Mouse (Mus musculus) inflammation-experienced regulatory T-cells, adult 6 months (primary cell): ENCODE data around the gene Ankk1. TPM values are rescaled to one million over a fixed set of nuclear protein-coding genes. Genes with fewer than 3 reads are reported as not detected.

ENCODE experiments used
- ATAC-seq: one replicate; pipeline ENCODE4 v1.8.0; 2017
- polyA plus RNA-seq, 3 experiments: library from polyadenylated mRNA; unstranded; fragments of 100-300 nt; shearing (Covaris generic); gene quantifications; one replicate each; pipeline ENCODE4 v1.2.1; 2017

Gene Ankk1
- polyA plus RNA-seq = not detected

DNA sequence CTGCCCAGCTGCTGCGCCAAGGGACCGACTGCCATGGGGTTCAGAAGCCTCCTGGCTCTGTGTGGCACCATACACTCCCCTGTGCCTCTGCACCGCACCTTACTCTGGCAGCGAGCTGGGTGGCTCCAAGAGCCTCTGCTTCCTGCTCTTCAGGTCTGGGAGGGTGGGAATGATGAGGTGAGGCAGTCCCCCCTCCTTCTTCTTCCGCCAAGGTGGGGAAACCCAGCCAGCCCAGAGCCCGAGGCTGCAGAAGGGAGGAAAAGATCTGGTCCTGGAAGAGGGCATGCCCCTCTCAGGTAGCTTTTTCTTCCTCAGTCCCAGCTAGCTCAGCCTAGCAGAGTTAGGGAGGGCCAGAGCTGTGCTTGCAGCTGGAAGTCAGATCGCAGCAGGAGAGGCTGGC, at the start of gene Ankk1:
TSS of gene Ankk1 (minus strand) at position 101 of the 400 bp plus-strand sequence.
- no peak for ATAC-seq

GRCm38 (mm10) chr9:49472126-49472525, 45.3 kb upstream of the Ankk1 start:
- ATAC-seq = no peak

GRCm38 (mm10) chr9:49470946-49471345, 44.1 kb upstream of the Ankk1 start:
- ATAC-seq = no peak

- no peak for ATAC-seq
Measured at GRCm38 (mm10) chr9:49470006-49470405, 43.2 kb upstream of the Ankk1 start.

DNA sequence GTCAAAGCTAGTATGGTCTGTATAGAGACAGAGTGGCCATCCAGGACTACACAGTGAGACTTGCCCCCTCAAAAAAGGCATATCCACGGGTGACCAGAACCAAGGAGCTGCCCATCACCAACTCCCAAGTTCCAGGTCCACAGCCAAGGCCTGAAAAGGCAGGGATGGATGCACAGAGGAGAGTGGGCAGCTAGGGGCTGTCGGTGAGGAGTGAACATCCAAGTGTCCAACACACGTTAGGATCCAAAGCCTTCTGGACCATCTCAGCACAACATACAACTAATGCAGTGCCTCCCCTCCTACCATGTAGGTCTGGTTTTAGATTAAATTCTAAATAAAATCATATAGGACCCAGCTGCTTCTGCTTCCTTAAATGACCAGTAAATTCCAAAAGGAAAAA, 29.3 kb upstream of the Ankk1 start:
- no peak for ATAC-seq

- no peak for ATAC-seq
Measured at GRCm38 (mm10) chr9:49452396-49452795, 25.6 kb upstream of the Ankk1 start.

GRCm38 (mm10) chr9:49450491-49450890, 23.7 kb upstream of the Ankk1 start:
- ATAC-seq = no peak

GRCm38 (mm10) chr9:49442621-49443020, 15.8 kb upstream of the Ankk1 start:
- ATAC-seq = no peak

GRCm38 (mm10) chr9:49427478-49427877, 657 bp upstream of the Ankk1 start:
- ATAC-seq = no peak

DNA sequence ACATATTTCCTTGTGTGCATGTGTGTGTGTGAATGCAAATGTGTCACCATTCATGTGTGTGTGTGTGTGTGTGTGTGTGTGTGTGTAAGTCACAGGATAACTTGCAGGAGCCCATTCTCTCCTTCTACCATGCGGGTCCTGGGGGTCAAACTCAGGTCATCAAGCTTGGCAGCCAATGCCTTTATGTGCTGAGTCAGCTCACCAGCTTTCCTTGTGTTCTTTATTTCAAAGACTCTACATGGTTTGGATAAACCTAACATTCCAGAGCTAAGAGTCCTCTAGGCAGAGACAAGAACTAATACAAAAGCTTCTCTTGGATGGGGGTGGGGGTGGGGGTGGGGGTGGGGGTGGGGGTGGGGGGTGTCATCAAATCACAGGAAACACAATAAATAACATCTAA, 1.2 kb downstream of the Ankk1 start:
- no peak for ATAC-seq

DNA sequence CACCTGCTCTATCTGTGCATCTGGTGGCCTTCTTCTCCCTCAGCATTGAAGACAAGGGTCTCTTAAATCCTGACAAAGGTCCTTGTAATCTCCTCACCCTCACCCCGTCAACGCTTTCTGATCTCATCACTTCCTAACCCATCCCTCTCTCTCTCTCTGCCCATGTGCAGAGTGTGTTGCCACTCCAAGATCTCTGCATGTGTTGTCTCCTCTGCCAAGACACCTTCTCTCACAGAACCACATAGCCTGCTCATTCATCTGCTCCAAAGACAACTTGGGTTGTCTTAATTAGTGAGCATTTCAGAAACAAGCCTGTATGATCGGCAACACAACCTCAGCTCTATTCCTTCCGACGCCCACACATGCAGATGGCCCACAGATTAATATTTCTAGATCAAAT, 3.0 kb downstream of the Ankk1 start:
- no peak for ATAC-seq

GRCm38 (mm10) chr9:49410621-49411020, 16.2 kb downstream of the Ankk1 start:
- no peak for ATAC-seq

DNA sequence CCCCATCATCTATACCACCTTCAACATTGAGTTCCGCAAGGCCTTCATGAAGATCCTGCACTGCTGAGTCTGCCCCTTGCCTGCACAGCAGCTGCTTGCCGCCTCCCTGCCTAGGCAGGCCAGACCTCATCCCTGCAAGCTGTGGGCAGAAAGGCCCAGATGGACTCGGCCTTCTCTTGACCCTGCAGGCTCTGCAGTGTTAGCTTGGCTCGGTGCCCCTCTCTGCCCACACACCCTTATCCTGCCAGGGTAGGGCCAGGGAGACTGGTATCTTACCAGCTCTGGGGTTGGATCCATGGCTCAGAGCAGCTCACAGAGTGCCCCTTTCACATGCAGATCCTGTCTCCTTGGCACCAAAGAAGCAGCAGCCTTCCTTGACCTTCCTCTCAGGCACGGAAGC, 19.8 kb downstream of the Ankk1 start:
- ATAC-seq = no peak

DNA sequence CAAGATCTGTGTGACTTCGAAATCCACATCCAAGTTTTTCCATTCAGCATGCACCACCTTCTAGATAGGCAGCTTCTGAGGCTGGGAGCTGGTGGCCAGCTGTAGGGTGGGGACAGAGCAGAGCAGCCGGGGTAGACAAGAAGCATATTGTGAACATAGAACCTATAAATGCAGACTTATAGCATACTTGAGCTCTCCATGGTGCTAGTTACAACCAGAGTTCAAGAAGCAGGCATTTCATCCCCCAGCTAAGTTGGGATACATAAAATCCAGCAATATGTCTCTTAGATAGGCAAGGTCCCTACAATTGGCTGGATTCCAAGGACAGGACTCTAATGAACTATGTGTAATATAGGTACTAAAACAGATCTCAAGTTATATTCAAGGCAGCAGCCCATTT, 23.1 kb downstream of the Ankk1 start:
- ATAC-seq = no peak

DNA sequence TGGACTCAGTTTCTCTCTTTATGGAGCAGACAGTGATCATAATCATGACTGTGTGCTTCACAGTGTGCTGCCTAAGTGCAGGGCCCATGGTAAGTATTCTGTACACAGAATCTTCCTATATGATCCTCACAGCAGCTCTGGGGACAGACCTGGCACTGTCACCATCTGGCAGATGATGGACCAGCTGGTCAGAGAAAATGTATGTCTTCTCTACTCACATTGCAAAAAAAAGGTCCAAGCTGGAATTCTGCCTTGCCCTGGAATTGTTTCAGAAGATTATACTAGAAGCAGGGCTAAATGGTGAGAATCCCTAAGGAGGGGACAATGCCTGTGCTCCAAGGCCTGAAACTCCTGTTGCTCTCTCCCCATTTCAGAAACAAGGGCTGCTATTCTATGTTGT, 30.8 kb downstream of the Ankk1 start:
- no peak for ATAC-seq

DNA sequence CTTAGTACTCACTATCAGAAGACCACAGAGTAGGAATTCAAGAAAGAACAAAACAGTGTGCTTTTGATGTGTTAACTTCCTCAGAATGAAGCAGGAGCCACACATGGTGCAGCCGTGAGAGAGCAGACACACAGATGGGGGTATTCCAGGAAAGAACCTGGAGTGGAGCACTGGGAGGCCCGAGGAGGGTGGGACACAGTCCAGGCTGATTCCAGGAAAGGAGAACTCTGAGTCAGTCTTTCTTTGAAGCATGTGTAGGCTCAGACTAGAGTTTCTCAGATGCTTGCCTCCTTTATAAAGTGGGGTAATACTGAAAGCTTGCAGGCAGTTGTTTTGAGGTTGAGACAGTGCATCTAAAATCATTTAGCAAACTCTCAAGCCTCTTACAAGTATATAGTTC, 34.6 kb downstream of the Ankk1 start:
- no peak for ATAC-seq

DNA sequence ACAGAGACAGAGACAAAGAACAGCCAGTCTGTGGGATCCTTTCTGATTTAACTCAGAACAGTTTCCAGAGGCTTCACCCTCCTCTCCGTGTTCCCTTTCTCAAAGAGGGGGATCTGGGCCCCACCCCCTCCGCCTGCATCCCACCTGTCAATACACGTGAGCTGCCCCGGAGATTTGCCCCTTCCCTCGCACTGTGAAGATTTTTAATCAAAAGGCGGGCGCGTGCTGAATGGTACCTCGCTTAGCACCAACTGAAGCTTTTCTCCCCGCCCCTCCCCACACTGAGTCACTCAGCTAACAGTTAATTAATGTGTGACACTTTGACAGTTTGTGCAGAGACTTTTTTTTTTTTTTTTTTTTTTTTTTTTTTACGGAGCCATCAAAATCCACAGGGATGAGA, 40.7 kb downstream of the Ankk1 start:
- no peak for ATAC-seq

GRCm38 (mm10) chr9:49385301-49385700, 41.5 kb downstream of the Ankk1 start:
- ATAC-seq = no peak

DNA sequence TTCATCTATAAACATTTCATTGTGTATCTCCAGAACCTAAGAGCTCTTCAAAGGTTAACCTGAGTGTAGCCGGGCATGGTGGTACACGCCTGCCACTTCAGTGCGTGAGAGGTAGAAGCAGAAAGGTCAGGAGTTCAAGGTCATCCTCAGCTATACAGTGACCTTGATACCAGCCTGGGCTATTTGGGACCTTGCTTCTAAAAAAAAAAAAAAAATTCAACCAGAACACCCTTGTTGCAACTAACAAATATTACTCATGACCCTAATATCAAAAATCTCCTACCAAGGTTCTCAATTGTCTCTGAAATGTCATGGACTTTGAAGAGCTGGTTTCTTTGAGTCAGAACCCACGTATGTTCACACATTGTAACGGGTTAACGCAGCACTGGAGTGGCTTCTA, 42.0 kb downstream of the Ankk1 start:
- no peak for ATAC-seq

GRCm38 (mm10) chr9:49384041-49384440, 42.8 kb downstream of the Ankk1 start:
- no peak for ATAC-seq

GRCm38 (mm10) chr9:49379962-49380361, 46.9 kb downstream of the Ankk1 start:
- no peak for ATAC-seq

DNA sequence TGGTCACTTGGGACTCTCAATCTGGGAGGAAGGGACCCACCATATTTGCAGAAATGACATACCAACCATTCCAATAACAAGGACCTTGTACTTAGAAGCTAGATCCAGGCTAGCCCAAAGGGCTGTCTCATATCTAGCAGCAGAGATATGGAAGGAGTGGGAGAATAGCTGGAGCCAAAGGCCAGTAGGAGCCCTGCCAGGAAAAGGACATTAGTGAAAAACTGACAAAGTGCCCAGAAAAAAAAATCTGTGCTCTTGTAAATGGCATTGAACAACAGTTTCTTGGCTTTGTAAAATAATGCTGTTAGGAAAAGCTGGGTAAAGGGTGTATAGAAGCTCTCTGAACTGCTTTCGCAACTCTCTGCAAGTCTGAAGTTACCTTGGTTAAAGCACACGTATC, 52.9 kb downstream of the Ankk1 start:
- ATAC-seq = no peak

DNA sequence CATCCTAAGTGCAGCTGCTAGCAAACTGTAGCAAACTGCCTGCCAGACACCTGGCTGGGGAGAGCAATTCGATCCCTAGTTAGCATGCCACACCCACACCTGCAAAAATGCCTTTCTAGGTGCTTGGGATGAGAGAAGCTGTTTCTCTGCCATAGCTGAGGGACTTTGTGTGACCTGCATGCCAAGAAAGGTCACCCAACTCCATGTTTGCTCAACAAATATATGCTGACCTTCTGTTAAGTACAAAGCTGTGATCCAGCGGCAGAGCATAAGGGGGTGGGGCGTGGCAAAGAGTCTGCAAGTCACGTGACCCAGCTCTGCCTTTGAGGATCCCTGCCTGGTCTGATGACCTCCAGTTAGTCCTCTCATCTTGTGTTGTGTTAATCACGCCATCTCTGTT, 61.1 kb downstream of the Ankk1 start:
- no peak for ATAC-seq
